Mouse (Mus musculus) gonadal fat pad, adult 2 months (tissue): Measurements from ENCODE around the gene Slfn4. TPM values are rescaled to one million over a fixed set of nuclear protein-coding genes. Genes with fewer than 3 reads are reported as not detected.
"Not testable (repeated sequence)": the region's sequence is repeated elsewhere in the genome, so short reads cannot be mapped to it uniquely, and the experiment has no call there.

Source experiments
- DNase-seq: peaks from one replicate; pipeline ENCODE4 v3.0.0-alpha.2; 2012; ENCODE audit warnings: low read depth
- polyA plus RNA-seq: library from polyadenylated mRNA; depleted of rRNA; stranded (reverse); fragments of >200 nt; gene quantifications from 2 replicates; pipeline ENCODE4 v1.2.3, GENCODE M21; 2012; rRNA removed

Slfn4 gene
- 0.24 and 0.30 TPM in 2 replicates for polyA plus RNA-seq

DNA sequence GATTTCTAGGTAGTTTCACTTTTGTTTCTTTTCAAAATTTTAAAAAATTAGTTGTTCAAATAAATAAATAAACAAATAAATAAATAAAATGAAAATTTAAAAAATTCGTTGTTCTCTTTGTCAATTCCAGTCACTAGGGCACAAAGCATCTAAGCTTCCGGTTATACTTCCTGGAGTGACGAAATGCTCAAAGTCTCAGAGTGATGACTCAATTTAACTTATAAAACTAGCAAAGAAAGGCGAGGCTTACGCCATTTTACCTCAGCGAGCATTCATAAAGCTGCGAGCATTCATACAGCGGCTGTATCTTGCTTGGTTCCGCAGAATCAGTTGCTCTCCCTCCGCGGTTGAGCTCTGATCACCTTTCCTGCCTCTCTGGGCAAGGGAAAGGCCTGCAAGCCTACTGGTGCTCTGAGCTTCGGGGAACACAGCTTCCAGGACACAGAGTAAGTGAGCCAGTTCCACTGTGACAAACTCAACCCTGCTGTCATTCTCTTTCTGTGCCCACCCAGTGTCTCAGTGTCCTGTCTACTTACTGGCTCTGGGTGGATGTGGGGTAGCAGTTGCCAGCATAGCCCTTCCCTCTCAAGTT is at the start of gene Slfn4:
Slfn4 (plus strand) TSS at position 239 of the 592 bp plus-strand sequence.
- no peak for DNase-seq

DNA sequence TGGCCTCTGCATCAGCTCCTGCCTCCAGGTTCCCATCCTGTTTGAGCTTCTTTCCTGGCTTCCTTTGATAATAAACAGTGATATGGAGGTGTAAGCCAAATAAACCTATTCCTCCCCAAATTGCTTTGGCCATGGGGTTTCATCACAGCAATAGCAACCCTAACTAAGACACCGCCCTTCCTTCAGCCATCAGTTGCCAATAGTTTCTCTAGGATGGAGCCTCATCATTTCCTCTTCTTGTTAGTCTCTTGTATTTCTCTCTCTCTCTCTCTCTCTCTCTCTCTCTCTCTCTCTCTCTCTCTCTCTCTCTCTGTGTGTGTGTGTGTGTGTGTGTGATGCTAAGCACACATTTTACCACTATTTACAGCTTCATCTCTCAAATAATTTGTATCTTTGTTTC is 49.4 kb upstream of the Slfn4 start:
- DNase-seq: not testable (repeated sequence)

DNA sequence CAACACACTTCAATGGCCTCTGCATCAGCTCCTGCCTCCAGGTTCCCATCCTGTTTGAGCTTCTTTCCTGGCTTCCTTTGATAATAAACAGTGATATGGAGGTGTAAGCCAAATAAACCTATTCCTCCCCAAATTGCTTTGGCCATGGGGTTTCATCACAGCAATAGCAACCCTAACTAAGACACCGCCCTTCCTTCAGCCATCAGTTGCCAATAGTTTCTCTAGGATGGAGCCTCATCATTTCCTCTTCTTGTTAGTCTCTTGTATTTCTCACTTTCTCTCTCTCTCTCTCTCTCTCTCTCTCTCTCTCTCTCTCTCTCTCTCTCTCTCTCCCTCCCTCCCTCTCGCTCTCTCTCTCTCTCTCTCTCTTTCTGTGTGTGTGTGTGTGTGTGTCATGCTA is 37.7 kb upstream of the Slfn4 start:
- not testable (repeated sequence) for DNase-seq

DNA sequence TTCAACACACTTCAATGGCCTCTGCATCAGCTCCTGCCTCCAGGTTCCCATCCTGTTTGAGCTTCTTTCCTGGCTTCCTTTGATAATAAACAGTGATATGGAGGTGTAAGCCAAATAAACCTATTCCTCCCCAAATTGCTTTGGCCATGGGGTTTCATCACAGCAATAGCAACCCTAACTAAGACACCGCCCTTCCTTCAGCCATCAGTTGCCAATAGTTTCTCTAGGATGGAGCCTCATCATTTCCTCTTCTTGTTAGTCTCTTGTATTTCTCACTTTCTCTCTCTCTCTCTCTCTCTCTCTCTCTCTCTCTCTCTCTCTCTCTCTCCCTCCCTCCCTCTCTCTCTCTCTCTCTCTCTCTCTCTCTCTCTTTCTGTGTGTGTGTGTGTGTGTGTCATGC is 26.0 kb upstream of the Slfn4 start:
- not testable (repeated sequence) for DNase-seq

DNA sequence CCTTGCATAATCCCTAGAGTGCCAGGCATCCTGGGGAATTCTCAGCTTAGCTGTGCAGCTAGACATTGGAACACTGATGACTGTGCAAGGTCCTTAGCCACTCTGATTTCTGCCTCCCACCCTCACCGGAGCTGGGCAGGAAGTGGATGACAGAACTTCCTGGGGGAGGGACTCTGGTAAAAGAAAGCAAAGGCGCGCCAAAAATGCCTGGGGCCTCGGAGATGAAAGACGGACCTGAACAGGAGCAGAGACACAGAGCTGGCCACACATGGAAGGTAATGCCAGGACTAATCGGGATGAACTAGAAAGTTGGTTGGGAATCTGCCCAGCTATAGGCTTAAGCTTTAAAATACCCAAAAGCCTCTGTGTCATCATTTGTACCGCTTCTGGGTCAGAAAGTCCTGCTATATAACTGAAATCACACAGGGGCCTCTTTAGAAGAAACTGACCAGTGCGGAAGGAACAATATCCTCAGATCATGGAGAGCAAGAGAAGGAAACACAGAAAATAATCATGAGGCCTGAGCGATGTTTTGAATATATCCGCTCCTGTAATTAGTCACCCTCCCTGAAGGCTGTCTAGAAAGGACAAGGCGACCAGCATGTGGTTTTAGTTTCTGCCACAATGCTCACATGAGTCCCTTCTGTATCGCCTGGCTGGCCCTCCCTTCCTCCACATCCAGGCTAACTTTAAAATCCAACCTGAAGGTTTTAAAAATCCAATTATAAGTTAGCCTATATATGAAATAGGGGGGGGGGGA is 16.3 kb downstream of the Slfn4 start, which contains the start of gene Slfn3:
Slfn3 (plus strand) TSS at position 197 of the 760 bp plus-strand sequence.
- DNase-seq: no peak

DNA sequence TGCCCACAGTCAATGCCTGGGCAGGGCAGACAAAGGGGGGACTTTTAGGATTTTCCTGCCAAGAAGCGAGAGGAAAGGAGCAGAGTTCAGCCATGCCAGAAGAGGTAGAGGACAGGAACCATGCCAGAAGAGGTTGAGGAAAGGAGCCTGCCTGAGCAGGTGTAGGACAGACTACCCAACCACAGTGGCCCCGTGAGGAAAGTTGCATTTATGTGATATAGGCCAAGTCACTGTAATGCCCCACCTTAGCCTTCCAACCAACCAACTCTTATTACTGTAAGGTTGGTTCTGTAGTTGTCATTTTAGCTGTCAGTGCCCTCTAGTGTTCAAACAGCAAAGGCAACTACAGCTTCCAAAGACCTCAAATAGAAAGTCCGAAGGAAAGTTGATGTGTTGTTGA is 17.0 kb downstream of the Slfn4 start:
- DNase-seq: no peak

DNA sequence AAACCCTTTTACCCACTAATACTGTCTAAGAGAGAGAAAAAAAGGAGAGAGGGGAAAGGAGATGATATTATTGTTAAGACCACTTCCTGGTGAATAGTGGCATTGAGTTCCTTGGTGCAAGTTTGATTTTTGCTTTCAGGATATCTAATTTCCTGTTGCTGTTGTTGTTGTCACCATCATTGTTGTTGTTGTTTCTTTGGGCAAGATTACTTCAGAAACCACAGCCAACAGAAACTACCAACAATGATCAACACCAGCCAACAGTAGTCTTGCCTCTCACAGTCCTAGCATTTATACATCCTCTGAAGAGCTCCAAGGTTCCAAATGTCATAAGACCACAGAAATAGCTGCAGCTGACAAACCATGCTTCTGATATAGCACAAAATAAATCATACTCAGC is 30.0 kb downstream of the Slfn4 start:
- no peak for DNase-seq

DNA sequence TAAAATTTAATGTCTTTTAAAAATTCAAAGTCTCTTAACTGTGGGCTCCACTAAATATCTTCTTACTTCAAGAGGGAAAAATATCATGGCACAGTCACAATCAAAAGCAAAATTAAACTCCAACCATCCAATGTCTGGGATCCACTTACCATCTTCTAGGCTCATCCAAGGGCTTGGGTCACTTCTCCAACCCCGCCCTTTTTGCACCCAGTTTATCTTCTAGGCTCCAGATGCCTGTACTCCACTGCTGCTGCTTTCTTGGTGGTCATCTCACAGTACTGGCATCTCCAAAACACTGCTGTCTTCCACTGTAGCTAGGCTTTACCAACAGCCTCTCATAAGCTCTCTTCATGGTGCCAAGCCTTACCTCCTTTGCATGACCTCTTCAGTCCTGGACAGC is 41.1 kb downstream of the Slfn4 start:
- DNase-seq: no peak

DNA sequence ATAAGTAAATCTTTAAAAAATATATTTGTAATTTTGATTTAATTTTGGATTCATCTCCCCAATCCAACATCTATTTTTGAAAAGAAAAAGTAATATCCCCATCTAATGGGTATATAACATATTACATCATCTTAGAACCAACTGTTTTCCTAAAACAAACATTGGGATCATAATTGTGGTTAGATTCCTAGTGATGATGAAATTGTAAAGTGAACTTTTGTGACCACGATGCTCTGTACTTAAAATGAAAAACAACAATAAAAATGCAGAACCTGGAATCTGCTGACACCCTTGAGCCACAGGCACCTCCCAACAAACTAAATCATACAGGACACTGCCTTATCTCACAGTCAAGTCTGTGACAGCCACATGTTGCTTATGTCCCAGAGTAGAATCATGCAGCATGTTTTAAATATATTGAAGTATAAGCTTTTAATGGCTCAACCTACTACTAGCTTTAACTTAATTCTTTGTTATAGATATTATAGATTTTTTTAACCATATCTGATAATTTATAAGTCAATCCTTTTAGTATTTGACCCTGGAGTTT is 46.4 kb downstream of the Slfn4 start:
- no peak for DNase-seq

DNA sequence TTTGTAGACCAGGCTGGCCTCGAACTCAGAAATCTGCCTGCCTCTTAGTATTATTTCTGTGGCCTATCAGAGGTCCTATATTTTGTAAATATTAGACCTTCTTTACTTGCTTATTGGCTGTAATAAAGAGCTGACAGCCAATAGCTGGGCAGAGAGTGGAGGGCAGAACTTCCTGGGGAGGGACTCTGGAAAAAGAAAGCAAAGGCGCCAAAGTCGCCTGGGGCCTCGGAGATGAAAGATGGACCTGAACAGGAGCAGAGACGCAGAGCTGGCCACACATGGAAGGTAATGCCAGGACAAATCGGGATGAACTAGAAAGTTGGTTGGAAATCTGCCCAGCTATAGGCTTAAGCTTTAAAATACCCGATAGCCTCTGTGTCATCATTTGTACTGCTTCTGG is 48.4 kb downstream of the Slfn4 start:
- DNase-seq: no peak

DNA sequence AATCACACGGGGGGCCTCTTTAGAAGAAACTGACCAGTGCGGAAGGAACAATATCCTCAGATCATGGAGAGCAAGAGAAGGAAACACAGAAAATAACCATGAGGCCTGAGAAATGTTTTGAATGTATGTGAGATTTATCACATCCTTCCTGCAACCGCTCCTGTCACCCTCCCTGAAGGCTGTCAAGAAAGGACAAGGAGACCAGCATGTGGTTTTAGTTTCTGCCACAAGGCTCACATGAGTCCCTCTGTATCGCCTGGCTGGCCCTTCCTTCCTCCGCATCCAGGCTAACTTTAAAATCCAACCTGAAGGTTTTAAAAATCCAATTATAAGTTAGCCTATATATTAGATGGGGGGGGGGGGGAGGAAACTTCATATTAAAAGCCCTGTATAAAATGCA is 48.8 kb downstream of the Slfn4 start:
- DNase-seq: not testable (repeated sequence)

DNA sequence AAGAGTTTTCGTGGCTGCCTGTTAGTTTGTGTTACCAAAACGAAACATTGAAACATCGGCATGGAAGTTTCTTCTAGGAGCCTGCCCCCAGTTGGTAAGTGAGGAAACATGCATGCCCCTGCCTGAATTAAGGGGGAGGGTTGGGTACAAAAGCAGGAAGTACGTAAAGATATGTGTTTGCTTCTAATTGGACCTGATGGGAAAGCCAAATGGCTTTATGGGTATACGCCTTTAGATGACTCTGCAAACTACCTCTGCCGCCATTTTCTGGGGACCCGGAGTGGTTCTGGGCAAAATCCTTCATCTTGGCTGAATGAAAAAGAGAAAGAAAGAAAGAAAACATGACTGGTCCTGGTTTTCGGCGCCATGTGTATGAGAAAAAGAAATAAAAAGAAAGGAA is 49.2 kb downstream of the Slfn4 start:
- DNase-seq: no peak

DNA sequence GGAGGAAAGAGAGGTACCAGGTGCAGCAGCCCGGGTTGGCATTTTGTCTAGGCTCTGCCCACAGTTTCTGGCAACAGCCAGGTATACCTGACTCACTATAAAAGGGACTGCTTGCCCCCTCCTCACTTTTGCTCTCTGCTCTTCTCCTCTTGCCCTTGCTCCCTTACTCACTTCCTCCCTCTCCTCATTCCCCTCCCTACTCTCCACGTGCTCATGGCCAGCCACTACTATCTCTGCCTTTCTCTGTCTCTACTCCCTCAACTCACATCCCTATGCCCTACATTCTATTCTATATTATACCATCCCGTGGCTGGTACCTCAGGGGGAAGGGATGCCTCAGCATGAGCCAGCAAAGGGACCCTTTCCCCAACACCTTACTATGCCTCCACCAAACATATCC is 49.8 kb downstream of the Slfn4 start:
- DNase-seq: no peak

DNA sequence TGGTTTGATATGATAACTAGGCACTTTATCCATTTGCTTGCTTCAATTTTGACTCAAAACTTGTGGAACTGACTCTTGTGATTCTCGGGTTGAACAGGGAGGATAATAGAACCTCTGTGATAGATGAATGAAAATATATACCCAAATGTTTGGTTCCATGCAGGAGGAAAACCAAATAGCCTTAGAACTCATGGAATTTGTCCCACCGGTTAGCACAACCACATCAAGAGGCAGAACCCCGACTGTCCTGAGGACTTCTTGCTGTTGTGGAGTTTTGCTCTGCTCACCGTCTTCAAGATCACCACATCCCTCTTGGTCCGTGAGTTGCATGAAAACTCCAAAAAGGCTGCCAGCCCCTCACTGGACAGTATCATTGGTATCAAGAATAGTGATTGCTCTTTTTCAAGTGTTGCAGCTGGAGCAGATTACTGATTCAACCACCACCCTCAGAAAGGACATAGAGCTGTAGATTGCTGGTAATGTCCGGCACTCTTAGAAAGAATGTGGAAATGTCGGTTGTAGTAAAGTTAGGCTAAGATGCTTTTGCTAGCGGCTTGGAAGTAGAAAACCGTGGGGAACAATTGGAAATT is 50.5 kb downstream of the Slfn4 start:
- no peak for DNase-seq

DNA sequence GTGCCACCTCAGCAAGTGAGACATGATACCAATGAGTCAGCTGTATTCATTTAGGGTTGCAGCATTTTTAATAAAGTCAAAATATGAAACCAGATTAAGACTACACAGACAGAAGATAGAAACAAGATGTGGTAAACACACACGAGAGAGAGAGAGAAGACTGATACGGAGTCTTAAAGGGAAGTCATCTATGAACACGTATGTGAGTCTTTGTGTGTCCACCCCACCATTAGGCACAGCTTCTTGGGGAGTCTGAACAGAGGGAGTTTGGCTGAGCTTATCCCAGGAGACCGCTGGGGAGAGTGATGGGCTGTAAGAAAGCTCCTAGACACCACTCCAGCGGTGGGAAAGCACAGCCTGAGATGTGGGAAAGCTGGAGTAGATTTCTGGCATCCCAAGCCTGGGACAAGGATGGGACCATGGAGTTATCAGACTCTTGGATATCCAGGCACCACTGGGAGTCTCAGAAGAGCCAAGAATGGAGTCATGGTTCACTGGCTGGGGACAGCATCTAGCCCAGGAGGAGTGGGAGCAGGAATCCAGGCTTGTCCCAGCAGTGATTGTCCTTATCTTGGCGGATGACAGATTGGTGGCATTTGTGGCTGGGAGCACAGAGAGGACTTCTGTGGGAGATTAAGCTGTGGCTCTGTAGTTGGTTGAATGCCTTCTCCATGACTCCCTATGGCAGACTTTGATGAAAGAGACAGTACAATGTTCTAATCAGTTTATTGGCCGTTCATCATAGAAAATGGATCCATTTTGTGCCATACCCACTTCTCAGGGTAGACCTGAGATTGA is 53.1 kb downstream of the Slfn4 start:
- DNase-seq: no peak

DNA sequence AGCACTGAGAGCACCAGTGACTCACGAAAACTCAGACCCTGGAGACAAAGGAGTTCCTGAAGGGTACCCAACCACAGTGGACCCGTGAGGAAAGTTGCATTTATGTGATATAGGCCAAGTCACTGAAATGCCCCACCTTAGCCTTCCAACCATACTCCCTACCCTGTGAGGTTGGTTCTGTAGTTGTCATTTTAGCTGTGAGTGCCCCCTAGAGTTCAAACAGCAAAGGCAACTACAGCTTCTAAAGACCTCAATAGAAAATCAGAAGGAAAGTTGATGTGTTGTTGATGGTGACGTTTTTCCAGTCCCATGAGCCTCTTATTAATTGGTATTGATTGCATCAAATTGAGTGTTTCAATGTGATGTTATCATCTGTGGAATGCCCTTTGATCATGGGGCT is 56.0 kb downstream of the Slfn4 start:
- no peak for DNase-seq

DNA sequence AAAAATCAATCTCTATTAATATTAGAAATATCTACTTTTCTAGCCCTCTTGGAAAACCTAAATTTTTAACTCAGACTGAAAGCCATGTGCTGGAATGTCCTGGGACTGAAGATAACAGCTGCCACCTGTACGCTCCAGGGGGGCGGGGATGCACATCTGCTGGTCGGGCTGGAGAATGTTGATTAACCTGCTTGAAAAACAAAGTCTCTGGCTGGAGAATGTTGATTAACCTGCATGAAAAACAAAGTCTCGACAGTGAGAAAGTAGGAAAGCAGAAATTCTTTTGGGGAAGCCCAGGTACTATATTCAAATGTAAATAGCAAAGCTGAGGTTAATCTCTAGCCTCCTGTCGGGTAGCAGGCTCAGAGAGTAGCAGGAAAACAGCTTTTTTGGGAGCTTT is 58.6 kb downstream of the Slfn4 start:
- not testable (repeated sequence) for DNase-seq

DNA sequence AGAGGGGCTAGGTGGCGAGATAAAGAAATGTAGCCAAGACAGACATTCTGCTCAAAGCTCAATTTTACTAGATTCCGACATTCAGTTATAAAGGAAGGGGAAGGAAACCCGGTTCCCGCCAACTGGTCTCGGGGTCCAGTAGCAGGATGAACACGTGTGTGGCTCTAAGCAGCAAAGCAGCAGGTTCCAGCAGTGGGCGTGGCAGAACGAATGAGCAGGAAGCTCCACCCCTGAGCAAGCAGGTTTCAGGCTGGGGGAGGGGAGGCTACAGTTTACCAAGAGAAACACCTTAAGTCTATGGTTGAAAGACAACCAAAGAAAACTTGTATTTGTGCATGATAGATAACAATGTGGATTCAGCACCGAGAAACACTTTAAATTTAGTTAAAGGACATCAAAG is 62.4 kb downstream of the Slfn4 start:
- DNase-seq: not testable (repeated sequence)

DNA sequence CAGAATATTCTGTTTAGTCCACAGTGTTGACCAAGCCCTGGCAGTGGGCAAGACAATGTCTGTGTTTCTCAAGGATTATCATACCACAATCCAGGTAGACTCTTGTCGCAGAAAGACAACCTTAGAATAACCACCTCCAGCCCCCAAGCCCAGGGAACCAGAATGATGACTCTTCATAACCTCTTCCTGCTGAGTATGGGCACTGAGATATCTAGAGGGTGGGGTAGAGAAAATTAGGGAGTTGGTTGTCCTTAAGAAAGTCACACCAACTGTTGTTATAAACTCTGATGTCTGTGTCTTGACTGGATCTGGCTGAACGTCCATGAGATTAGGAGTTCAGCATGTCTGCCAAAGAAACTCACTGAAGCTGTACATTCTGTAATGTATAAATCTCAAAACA is 63.4 kb downstream of the Slfn4 start:
- DNase-seq: no peak

DNA sequence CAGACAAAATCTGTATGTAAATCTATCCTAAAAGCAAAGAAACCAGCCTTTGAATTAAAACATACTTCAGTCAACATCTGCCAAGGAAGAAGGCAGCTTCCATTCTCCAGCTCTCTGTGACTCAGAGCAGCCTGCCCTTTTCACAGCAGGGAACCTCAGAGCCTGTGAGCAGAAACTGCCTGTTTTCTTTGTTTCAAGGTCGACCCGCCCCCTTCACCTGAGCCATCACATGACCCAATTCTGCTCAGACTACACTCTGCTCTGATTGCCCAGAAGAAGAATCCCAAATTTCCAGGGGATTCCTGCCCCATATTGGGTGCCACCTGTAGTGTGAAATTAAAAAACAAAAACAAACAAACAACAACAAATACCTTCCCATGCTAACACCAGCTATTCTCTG is 64.8 kb downstream of the Slfn4 start:
- no peak for DNase-seq
